Comparison of ENCODE assay signal across 16 mouse cellular contexts in the genomic region with DNA sequence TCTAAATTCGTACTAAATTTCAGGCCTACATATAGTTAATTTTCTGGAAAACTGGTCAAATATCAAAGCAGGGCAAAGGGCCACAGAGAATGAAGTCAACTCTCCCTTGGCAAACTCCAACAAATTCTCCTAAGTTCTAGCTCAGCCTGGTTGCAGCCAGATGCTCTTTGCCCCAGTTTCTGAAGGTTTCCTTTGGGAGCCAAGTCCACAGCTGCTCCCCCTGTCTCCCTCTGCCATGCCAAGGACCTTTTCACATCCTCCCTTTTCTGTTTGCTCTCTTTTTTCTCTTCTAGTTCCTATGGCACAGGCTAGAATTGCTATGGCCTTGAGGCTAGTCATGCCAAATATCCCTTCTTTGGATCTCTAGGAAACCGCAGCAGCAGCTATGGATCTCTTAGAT. TPM values are rescaled to one million over a fixed set of nuclear protein-coding genes. Genes with fewer than 3 reads are reported as not detected.
DNase-seq lines count a peak whose midpoint lies in the region; ATAC-seq and TF ChIP-seq lines count a peak whose summit lies in the region.
"Had no signal": no experiment of that assay in that cellular context is flagged by ENCODE, and none has a peak within 500 bp of the region (broad histone marks: within the 10 kb centered on the region; RNA-seq: fewer than 3 reads in every experiment).

No protein-coding gene starts in this region.

- peak overlapping the region; percentile 58 for H3K27ac ChIP-seq in heart, adult 2 months
- no peak overlapping the region for H3K27ac ChIP-seq in heart, embryonic 11.5 days (ENCODE audit: low read depth, low read length)
- no peak overlapping the region for H3K27ac ChIP-seq in embryonic facial prominence, embryonic 10.5 days (replicated peaks)
- H3K27ac ChIP-seq: forebrain, embryonic 12.5 days; heart, embryonic 13.5 days; stomach, embryonic 15.5 days had no signal

- H3K4me1 ChIP-seq in heart, adult 2 months (ENCODE audit: control insufficient read depth, insufficient read depth, low read length), result peaks cover 10% of the 10 kb centered on the region
- H3K4me1 ChIP-seq in heart, embryonic 11.5 days (ENCODE audit: control insufficient read depth, insufficient read depth, low read length), result no peaks in the 10 kb centered on the region
- 0 out of 2 replicates have a peak, but pooled peaks cover 6% of the 10 kb centered on the region for H3K4me1 ChIP-seq in embryonic facial prominence, embryonic 10.5 days
- H3K4me1 ChIP-seq: forebrain, embryonic 12.5 days; heart, embryonic 13.5 days; stomach, embryonic 15.5 days had no signal

- intact Hi-C loops in heart, adult 2 months (cut with DNase I), result loop anchor here (10.0 kb wide), 1 partner anchor 191 kb away; no protein-coding TSS in a partner anchor
- intact Hi-C loops in heart, postnatal 36 days (cut with DNase I), result loop anchor here (10.0 kb wide), 1 partner anchor 191 kb away; no protein-coding TSS in a partner anchor

- no peaks in the 10 kb centered on the region for H3K79me2 ChIP-seq in heart, adult 2 months (replicated peaks; ENCODE audit: control insufficient read depth, insufficient read depth, low read length)

- peak; percentile 43 for TF ChIP-seq CTCF in heart, adult 2 months (IDR thresholded peaks at IDR 0.05)

- no peak overlapping the region for H3K9ac ChIP-seq in heart, adult 2 months (ENCODE audit: low read depth, low read length)
- no peak overlapping the region for H3K9ac ChIP-seq in heart, embryonic 11.5 days (ENCODE audit: low read depth, low read length)
- H3K9ac ChIP-seq: forebrain, embryonic 12.5 days; heart, embryonic 13.5 days; lung, embryonic 14.5 days; stomach, embryonic 15.5 days had no signal

- 68% methylated on average over 2 of the region's 2 CpGs for WGBS in heart, adult 2 months
- WGBS in heart, embryonic 11.5 days (ENCODE audit: insufficient replicate concordance), result 79% methylated on average over 2 of the region's 2 CpGs
- WGBS in embryonic facial prominence, embryonic 10.5 days, result 84% methylated on average over 2 of the region's 2 CpGs

- peak; percentile 61 to 68 for DNase-seq in heart, adult 2 months
- peak; percentile 23 for DNase-seq in testis, postnatal 14 days (ENCODE audit: low spot score)
- DNase-seq in testis, postnatal 10 days (ENCODE audit: low spot score), result no peak
- DNase-seq in heart, postnatal 36 days, result peak; percentile 40 to 64
- DNase-seq in embryonic facial prominence, embryonic 10.5 days (ENCODE audit: low spot score), result no peak
- DNase-seq in spleen, adult 18-20 months, result no peak
- no peak for DNase-seq in right cerebral cortex, postnatal 36 days (ENCODE audit: low spot score in 2 of 2)
- DNase-seq: lung, embryonic 14.5 days had no signal

- no peaks in the 10 kb centered on the region for H3K9me3 ChIP-seq in heart, embryonic 11.5 days (replicated peaks; ENCODE audit: control insufficient read depth, low read length)
- H3K9me3 ChIP-seq in embryonic facial prominence, embryonic 10.5 days, result no peaks in the 10 kb centered on the region
- H3K9me3 ChIP-seq: forebrain, embryonic 12.5 days; heart, embryonic 13.5 days; stomach, embryonic 15.5 days had no signal

- no peak overlapping the region for H3K4me2 ChIP-seq in heart, embryonic 11.5 days
- H3K4me2 ChIP-seq: forebrain, embryonic 12.5 days; heart, embryonic 13.5 days; lung, embryonic 14.5 days; stomach, embryonic 15.5 days had no signal

- no peaks in the 10 kb centered on the region for H3K27me3 ChIP-seq in heart, adult 2 months (ENCODE audit: control insufficient read depth, insufficient read depth, low read length)
- H3K27me3 ChIP-seq in heart, embryonic 11.5 days (ENCODE audit: control insufficient read depth, insufficient read depth, low read length), result no peaks in the 10 kb centered on the region
- H3K27me3 ChIP-seq in embryonic facial prominence, embryonic 10.5 days (replicated peaks; ENCODE audit: low read depth, poor library complexity, severe bottlenecking), result no peaks in the 10 kb centered on the region
- H3K27me3 ChIP-seq: forebrain, embryonic 12.5 days; heart, embryonic 13.5 days; stomach, embryonic 15.5 days had no signal

- no peak overlapping the region for H3K4me3 ChIP-seq in heart, adult 2 months
- H3K4me3 ChIP-seq in heart, embryonic 11.5 days (ENCODE audit: low read depth, low read length), result no peak overlapping the region
- H3K4me3 ChIP-seq in embryonic facial prominence, embryonic 10.5 days, result no peak overlapping the region
- H3K4me3 ChIP-seq: forebrain, embryonic 12.5 days; heart, embryonic 13.5 days; myocyte; stomach, embryonic 15.5 days had no signal

- 0 out of 2 replicates have a peak, but pooled peaks have one; percentile 56 for TF ChIP-seq EP300 in heart, adult 2 months (IDR thresholded peaks at IDR 0.05; ENCODE audit: insufficient read depth, low read depth, low read length)

- TF ChIP-seq POLR2A in heart, adult 2 months (IDR thresholded peaks at IDR 0.05; ENCODE audit: insufficient read depth, low read depth, low read length), result no peak

- peaks cover 19% of the 10 kb centered on the region for H3K36me3 ChIP-seq in heart, adult 2 months (ENCODE audit: control insufficient read depth, insufficient read depth, low read length)
- H3K36me3 ChIP-seq in heart, embryonic 11.5 days (ENCODE audit: control insufficient read depth, insufficient read depth, low read length), result no peaks in the 10 kb centered on the region
- H3K36me3 ChIP-seq in embryonic facial prominence, embryonic 10.5 days (replicated peaks), result no peaks in the 10 kb centered on the region
- H3K36me3 ChIP-seq: forebrain, embryonic 12.5 days; heart, embryonic 13.5 days; stomach, embryonic 15.5 days had no signal

- no peak for ATAC-seq in heart, embryonic 11.5 days (replicated peaks; ENCODE audit: insufficient number of reproducible peaks, low FRiP score, low TSS enrichment)
- ATAC-seq: CD4-positive, CD25-positive, alpha-beta regulatory T cell, adult 4 months had no signal

RNA-seq across cellular contexts. Expression of gene Gnat3, which starts 43.8 kb away (rescaled TPM):
- under 1 TPM; 0.70 to 0.76 TPM for total RNA-seq in heart, adult 2 months (2021)
- 0.08 and 0.12 TPM in 2 replicates for polyA plus RNA-seq in heart, adult 2 months (2012; rRNA removed)
- not detected in 2 replicates for polyA plus RNA-seq in heart, embryonic 11.5 days (2014; fragmentation: Nextera tagmentation; extraction: Ambion mirVana)
- total RNA-seq in heart, postnatal 36 days (2021), result under 1 TPM; 0.58 to 0.95 TPM
- polyA plus RNA-seq in embryonic facial prominence, embryonic 10.5 days (2016; fragmentation: Nextera tagmentation; extraction: Ambion mirVana), result 0.67 and 1.2 TPM in 2 replicates
- total RNA-seq: left cerebral cortex, postnatal 14 days had no signal
- polyA plus RNA-seq: CD4-positive, CD25-positive, alpha-beta regulatory T cell, adult 4 months; forebrain, embryonic 12.5 days; heart, embryonic 13.5 days; intestine, embryonic 14.5 days; lung, embryonic 14.5 days; myocyte; stomach, embryonic 15.5 days had no signal

Comparison
In these comparisons a context has a peak if more than half of its experiments do, and no peak if none do; other contexts are left out.
1. DNase-seq: peak in heart, adult 2 months (2 of 2), testis, postnatal 14 days (single experiment) and heart, postnatal 36 days (2 of 2); none in testis, postnatal 10 days (single experiment), embryonic facial prominence, embryonic 10.5 days (single experiment), spleen, adult 18-20 months (0 of 2) and right cerebral cortex, postnatal 36 days (0 of 2).